Mouse (Mus musculus) erythroblast, adult 5-6 weeks (primary cell): Measurements from ENCODE around the gene Gm20388. TPM values are rescaled to one million over a fixed set of nuclear protein-coding genes. Genes with fewer than 3 reads are reported as not detected.

Source experiments
- ATAC-seq: replicated peaks from 2 replicates; pipeline ENCODE4 v1.8.0; 2016; ENCODE audit warnings: moderate number of reproducible peaks, mild to moderate bottlenecking, moderate TSS enrichment, inconsistent platforms; ENCODE audit not compliant: poor library complexity, low FRiP score, severe bottlenecking
- total RNA-seq, 2 experiments: library from RNA; stranded (forward) in 1 of 2; stranded (reverse) in 1 of 2; fragments of 150-400 nt in 1 of 2; fragments of 200-764, 138-1000 nt in 1 of 2; gene quantifications; 2 replicates each; pipeline versions ENCODE4 v1.2.3 to v1.2.4; 2015 to 2017; ENCODE audit warnings: low replicate concordance in 2 of 2

The Gm20388 gene
- total RNA-seq, 2 experiments from 2014 or later: 2.9 to 7.8 TPM

DNA sequence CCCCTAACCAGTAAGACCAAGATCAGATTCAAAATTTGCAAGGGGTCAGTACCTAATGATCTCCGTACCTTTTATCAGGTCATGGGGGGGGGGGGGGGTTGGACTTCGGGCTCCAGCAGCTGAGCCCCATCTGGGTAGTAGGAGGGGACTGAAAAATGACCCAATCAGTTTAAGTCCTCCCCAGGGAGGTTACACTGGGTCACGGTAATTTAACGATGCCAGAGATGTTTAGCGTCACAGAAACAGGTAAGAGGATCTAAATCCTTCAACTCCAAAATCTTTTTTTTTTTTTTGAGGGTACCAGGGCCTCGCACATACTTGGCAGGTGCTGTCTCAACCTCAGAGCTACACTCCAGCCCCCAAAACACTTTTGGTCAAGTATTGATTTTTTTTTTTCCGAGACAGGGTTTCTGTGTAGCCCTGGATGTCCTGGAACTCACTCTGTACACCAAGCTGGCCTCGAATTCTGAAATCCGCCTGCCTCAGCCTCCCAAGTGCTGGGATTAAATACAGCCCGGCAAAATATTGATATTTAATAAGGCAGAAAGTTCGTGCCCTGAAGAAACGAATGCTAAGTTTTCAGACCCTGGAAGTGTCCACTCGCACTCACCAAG, 2465.2 kb downstream of the Gm20388 start:
- ATAC-seq: no peak; the same call in 1 of the 2 replicates

DNA sequence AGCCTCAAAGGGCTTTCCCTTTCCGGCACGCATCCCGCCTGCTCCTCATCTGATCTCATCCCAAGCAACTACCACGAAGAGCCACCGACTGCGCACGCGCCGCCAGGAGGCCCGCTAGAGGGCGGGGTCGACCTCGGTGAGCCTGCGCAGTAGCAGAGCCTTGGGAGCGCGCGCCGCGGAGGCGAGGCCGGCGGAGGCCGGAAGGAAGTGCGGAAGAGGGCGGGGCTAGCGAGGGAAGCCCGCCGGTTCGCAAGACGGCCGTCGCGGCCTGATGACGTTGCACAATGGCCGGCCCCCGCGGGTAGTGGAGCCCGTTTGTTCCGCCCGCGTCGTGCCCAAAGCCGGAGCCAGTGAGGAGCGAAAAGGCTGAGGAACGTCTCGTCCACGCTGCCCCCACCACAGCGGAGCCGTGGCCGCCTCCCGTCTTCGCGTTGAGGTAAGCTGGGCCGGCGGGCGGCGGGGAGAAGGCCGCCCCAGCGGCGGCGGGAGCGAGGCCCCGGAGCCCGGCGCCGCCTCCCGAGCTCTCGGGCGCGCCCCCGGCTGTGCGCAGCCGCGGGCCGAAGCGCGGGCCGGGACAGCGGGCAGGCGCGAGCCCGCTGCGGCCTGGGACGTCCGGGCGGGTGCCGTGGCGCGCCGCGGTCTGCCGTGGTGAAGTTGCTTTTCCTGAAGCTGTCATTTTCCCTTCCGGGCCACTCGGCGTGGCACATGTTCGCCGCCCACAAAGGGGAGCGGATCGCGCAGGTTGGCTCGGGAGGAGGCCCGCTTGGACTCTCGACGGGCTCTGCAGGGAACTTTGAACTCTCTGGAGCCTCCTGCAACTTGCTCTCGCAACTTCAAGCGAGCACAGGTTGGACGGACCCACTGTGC, 2466.0 kb downstream of the Gm20388 start, which contains the start of gene Zc3h18:
Gene Zc3h18 (plus strand): TSS at position 245 of the 867 bp plus-strand sequence.
- peak; percentile 94 for ATAC-seq

DNA sequence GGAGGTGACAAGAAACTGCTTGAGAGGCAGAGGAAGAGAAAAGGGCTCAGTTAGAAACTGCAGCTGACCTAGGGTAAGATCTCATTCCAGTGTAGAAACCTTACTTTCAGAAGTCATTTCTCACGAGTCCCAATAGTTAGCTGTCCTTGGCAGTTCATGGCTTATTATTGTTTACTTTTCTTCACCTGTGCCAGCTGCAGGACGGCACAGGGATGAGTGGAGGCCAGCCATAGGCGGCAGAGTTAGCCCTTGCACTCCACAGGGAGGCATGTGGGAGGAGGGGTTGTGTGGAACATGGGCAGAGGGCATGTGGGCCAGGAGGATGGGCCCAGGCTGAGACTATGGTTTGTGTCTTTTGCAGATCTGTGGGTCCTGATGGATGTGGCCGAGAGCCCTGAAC, 2472.4 kb downstream of the Gm20388 start:
- ATAC-seq: no peak

DNA sequence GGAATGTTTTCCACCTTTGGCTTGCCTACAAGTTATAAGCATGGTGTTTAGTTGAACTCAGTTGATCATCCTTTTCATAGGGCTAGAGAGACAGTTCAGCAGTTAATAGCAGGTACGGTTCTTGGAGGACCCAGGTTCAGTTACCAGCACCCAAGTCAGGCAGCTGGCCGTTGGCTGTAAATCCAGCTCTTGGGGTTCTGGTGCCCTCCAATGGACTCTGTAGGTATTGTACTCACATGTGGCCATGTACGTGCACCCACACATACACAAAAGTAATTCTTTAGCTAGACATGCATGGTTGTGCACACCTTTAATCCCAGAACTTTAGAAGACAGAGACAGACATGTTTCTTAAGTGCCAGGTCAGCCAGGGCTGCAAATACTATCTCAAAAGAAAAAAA, 2478.7 kb downstream of the Gm20388 start:
- no peak for ATAC-seq

DNA sequence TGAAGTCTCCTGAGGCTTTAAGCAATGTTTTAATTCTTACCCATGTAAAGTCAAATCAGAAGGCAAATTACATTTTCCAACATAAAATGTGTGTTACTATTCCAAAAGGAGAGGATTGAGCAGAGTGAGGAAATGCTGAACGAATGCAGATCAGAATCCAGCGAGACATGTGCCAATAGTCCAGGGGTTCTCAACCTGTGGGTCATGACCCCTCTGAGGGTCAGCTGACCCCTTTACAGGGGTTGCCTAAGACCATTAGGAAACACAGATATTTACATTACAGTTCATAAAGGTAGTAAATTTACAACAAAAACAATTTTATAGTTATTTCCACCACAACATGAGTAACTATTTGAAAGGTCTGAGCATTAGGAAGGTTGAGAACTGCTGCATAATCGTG, 2480.1 kb downstream of the Gm20388 start:
- ATAC-seq: no peak

DNA sequence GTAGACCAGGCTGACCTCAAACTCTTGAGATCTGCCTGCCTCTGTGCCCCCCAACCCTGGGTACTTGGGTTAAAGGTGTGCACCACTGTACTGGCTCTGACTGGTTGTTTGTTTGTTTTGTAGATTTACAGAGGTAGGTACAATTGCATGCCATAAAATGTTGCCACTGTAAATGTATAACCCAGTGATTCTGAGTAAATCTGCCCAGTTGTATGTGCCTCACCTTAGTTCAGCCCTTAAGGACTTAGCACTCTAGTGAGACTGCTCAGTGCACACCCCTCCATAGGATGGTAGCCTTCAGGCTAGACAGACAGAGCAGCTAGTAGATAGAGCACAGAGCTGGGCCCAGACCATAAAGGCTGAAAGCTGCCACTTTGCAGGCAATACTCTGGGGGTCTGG, 2483.1 kb downstream of the Gm20388 start:
- no peak for ATAC-seq

DNA sequence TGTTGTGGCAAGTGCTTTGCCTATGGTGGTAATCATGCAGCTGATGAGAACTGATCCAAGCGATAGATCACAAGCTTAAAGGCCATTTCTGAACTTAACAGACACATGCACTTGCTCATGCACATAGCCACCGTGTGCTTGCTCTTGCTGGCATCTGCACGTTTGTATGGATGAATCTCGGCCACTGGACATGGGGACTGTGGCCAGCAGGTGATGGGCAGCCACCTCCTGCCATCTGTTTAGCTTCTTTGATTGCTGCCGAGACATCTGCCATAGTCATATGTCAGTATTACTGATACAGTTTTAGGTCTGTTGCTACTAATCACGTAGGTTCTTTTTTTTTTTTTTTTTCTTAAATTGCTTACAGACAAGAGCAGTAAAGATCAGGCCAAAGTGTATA, 2484.7 kb downstream of the Gm20388 start:
- ATAC-seq: no peak

DNA sequence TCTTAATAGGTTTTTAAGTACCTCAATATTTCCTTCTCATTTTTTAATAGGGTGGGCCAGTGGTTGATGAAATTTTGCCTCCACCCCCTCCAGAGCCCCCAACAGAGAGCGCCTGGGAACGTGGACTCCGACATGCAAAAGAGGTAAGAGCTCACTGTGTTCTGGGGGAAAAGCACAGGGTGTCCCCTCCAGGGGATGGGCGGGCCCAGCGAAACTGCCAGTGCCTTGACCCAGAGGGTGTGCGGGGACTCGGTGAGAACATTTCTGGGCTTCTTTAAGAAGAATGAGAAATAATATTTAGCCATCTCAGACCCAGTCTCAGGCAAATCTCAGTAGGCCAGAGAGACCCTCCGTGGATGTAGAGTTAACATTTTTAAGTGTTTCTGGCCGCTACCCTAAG, 2487.5 kb downstream of the Gm20388 start:
- no peak for ATAC-seq

DNA sequence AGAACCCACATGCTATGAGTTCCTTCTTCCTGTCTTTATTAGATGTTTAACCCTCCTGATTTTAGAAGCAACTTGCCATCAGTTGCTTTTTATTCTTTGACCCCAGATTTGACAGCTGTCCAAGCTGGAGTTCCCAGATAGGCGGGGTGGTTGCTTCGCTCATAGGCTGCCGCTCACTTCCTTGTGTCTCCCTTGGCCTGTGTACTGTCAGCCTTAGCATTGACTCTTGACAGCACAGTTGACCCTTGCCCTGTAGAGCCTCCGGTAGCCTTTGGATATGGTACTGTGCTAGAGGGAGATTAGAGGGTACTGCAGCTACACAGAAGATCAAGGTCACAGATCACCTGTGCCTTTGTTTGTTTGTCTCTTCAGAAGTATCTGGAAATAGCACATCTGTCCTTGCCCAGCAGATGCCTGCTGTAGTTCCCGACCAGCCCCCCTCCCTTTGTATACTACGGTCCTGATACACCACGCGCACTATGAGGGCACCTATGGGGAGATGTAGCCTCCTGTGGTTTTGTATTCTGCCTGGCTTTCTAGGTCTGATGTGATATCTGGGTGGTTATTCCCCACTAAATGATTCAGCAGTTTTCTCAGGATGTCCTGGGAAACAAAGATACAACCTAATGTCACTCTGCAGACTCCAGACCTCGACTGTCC, 2494.6 kb downstream of the Gm20388 start:
- no peak for ATAC-seq

DNA sequence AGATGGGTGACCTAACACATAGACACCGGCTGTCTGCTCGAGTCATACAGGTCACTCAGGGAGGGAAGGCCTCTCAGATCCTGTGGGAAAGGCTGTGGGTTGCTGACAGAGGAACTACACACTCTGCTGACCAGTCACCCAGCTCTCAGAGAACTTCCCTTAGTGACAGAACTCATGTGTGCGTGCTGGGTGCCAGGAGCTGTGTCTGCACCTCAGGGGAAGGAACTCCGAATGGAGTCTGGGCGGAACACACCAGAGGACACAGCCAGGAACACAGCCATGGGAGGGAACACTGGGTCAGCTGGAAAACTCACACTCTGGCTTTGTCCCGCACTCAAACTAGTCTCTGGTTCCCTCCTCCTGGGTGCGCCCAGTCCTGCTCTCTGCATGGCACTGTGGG, 2497.0 kb downstream of the Gm20388 start:
- no peak for ATAC-seq

DNA sequence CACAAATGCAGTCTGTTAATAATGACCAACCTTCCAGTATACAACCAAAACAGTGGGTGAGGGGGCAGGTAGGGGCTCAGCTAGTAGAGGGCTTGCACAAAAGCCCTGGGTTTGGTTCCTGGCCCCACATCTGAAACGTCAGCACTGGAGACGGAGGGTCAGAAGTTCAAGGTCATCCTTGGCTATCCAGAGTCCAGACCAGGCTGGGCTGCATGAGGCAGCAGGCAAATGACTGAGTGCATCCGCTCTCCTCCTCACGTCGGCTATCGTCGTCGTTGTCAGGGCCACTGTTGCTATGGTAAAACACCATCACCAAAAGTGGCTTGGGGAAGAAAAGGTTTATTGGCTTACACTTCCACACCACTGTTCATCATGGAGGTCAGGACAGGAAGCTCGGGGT, 2503.7 kb downstream of the Gm20388 start:
- ATAC-seq: no peak

DNA sequence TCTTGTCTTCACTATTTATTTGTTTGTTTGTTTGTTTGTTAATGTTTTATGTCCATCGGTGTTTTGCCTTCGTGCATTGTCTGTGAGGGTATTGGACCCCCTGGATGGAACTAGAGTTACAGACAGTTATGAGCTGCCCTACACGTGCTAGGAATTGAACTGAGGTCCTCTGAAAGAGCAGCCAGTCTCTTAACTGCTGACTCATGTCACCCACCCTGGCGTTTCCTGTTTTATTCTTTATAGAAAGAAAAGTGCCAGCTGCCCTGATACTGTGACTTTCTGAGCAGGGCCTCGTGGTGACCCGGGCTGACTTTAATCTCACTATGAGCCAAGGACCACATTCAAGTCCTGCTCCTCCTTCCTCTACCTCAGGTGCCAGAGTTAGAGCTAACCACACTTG, 2504.9 kb downstream of the Gm20388 start:
- ATAC-seq: no peak

DNA sequence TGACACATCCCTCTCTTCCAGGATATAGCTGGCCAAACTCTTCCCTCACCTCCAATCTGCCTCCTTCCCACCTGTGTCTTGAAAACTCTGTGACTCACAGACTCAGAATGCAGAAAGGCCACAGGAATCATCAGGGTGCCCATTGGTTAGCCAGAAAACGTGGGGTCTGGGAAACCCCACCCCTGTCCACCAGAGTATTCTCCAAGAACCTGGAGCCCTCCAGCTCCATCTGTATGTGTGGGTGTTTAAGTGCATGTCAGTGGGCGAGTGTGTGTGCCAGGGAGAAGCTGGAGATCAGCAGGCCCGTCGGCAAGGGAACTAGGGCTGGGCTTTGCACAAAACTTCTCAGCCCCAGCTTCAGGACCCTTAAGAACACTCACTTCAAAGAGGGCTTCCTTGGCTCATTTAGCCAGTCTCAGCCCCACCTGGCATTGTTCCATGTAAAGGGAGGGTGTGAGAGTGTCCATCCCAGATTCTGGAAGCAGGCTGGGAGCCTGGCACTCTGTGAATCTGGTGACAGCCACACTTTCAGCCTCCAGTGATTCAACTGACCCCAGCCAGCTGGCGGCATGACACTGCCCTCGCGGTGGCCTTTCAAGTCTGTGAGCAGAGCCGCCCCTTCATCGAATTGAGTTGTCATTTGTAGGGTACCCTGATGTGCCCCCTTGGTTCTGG, 2509.4 kb downstream of the Gm20388 start:
- ATAC-seq: no peak

DNA sequence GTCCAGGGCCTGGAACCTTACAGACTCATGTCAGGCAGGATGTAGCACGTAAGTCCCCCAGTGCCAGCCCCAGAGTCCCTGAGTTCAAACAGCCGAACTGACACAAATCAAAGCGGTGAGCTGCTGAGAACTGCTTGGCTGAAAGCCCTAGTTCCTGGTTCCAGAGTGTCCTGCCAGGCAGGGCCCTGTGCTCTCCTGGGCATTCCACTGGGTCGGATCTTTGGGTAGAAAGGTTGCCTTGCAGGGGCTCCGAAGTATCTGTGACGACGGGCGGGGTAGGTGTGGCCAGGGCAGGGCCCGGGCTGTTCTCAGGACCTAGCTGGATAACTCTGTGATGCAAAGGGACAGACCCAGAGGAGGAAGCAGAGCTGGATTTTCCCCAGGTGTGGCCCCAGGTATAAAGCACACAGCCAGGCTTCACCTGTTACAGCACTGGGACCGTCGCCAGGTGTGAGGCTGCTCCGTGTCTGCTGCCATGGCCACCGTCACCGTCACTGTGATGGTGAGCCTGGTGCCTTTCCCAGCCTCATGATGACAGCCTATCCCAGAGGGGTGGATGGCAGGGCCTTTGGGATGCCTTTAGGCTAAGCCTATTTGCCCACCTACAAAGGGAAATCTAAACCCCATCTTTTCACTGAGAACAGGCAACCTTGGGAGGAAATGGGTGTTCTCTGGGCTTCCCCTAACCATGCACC, 2510.9 kb downstream of the Gm20388 start, which contains the start of gene Il17c:
Gene Il17c (plus strand): TSS at position 645 of the 695 bp plus-strand sequence.
- ATAC-seq: no peak

DNA sequence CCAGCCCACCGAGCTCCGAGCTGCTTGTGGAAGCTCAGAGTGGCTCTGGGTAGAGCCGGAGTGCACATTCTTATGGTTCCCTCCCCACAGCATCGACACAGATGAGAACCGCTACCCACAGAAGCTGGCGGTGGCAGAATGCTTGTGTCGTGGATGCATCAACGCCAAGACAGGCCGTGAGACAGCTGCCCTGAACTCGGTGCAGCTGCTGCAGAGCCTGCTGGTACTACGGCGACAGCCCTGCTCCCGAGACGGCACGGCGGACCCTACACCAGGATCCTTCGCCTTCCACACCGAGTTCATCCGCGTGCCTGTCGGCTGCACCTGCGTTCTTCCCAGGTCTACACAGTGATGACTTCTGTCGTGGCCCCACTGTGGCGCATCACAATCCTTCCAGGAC, 2512.6 kb downstream of the Gm20388 start:
- no peak for ATAC-seq

DNA sequence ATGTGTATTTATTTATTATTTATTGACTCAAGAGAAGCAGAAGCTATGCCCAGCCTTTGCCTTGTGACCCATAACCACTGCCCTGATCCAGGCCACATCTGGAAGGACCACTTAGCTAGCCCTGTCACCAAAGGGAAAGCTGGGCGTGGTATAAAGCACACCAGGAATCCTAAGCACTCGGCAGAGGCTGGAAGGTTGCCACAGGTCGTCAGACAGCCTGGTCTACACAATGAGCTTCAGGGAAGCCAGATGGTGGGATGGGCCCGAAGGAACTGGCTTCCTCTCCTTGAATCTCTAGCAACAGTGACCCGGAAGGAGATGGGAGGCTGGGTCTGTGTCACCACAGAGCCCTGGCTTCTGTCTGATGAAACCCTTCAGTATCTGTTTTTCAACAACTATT, 2513.0 kb downstream of the Gm20388 start:
- ATAC-seq: no peak

DNA sequence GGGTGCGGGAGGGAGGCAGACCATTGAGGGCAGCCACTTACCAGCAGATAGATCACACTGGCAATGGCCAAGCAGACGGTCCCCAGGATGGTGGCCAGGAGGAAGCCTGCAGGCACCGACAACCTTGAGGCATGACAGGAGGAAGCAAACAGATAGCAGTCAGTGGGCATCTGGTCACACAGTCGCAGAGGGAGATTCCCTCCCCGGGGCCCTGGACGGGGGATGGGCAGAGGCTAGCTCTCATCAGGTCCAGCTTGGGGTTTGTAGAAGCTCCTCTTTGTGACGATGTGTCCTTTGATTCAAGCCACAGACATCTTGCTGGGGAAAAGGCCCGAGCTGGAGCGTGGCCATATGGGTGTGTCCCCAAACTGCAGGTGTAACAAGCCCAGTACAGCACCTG, 2515.5 kb downstream of the Gm20388 start:
- ATAC-seq: no peak

DNA sequence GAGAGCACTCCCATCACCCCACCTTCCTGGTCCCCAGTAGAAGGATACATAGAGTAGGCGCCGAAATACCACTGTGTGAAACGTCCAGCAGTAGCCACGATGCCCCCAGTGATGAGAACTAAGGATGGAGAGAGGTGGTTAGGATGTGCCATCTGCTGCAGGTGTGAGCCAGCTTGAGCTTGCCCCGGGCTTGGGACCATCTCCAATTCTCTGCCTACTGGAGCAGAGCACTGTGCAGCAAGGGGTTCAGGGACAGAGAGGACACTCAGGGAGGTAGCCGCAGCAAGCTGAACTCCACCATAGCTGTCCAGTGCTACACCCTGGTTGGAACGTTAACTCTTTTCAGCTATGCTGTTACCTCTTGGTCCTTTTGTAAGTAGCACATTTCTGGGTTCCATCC, 2517.0 kb downstream of the Gm20388 start:
- ATAC-seq: no peak

DNA sequence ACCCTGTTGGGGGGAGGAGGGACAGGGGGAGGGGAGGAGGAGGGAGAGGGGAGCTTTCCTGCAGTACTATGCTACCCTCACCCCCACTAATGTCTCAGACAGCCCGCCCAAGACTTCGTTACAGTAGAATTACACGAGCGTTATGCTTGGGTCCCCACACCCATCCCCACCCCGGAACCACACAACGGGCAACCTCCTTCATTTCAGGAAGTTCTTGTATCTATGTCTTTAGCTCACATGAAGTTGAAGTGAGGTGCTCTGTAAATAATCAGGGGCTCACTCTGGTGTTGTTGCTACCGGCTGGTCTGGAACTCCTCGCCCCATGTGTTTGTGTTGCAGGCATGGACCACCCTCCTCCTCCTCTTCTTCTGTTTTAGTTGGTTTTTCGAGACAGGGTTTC, 2517.5 kb downstream of the Gm20388 start:
- ATAC-seq: no peak
